Mouse (Mus musculus): ENCODE measurements around the gene Olfr1124.
"Not testable (repeated sequence)": the region's sequence is repeated elsewhere in the genome, so short reads cannot be mapped to it uniquely, and the experiment has no call there.

The Olfr1124 gene

GRCm38 (mm10) chr2:87429975-87430374 lies at the start of gene Olfr1124:
Gene Olfr1124, plus strand, starts transcription at chr2:87430275.
- POLR2A ChIA-PET: no interaction called here
- CTCF ChIA-PET: no interaction called here

- ChIA-PET POLR2A (no interaction called here), CTCF (no interaction called here)
These were observed 46.1 kb upstream of the Olfr1124 start for GRCm38 (mm10) chr2:87383935-87384334.

- POLR2A ChIA-PET: no interaction called here
- CTCF ChIA-PET: no interaction called here
These were observed 44.5 kb upstream of the Olfr1124 start, which contains the start of gene Olfr1122 for GRCm38 (mm10) chr2:87385549-87385948. Gene Olfr1122, plus strand, starts transcription at chr2:87385849.

- POLR2A ChIA-PET, CTCF ChIA-PET: not testable (repeated sequence)
These were observed 36.5 kb upstream of the Olfr1124 start for GRCm38 (mm10) chr2:87393605-87394004.

- CTCF ChIA-PET, POLR2A ChIA-PET: not testable (repeated sequence)
These were observed 35.4 kb upstream of the Olfr1124 start for GRCm38 (mm10) chr2:87394686-87395085.

- ChIA-PET CTCF (no interaction called here), POLR2A (no interaction called here)
These were observed 13.7 kb upstream of the Olfr1124 start, which contains the start of gene Olfr1123 for GRCm38 (mm10) chr2:87416335-87416734. Gene Olfr1123, plus strand, starts transcription at chr2:87416635.

GRCm38 (mm10) chr2:87437731-87438130 lies 7.7 kb downstream of the Olfr1124 start:
- POLR2A ChIA-PET: no interaction called here
- CTCF ChIA-PET: no interaction called here

GRCm38 (mm10) chr2:87453662-87454061 lies 23.6 kb downstream of the Olfr1124 start, which contains the start of gene Olfr1126:
Gene Olfr1126, plus strand, starts transcription at chr2:87453962.
- POLR2A ChIA-PET: no interaction called here
- CTCF ChIA-PET: no interaction called here

GRCm38 (mm10) chr2:87461769-87462168 lies 31.7 kb downstream of the Olfr1124 start:
- ChIA-PET POLR2A (no interaction called here), CTCF (no interaction called here)

GRCm38 (mm10) chr2:87480207-87480606 lies 50.1 kb downstream of the Olfr1124 start:
- POLR2A ChIA-PET: interaction anchor here in 3 of 4 experiments (0.7 to 3.6 kb wide), 4 partner anchors 10 to 36 kb away, joined by 3 to 25 read pairs (median 6); no protein-coding TSS in a partner anchor

GRCm38 (mm10) chr2:87481158-87481557 lies 51.1 kb downstream of the Olfr1124 start:
- ChIA-PET CTCF (no interaction called here), POLR2A (interaction anchor here (1.0 to 3.6 kb wide), 4 partner anchors 34 to 35 kb away, joined by 3 to 25 read pairs (median 8); no protein-coding TSS in a partner anchor)

More at GRCm38 (mm10) chr2:87480207-87480606, 50.1 kb downstream of the Olfr1124 start:
- CTCF ChIA-PET: interaction anchor here in 2 of 4 experiments (0.5 to 1.6 kb wide), 3 partner anchors 11 to 146 kb away, joined by 4 to 6 read pairs (median 4); no protein-coding TSS in a partner anchor

GRCm38 (mm10) chr2:87482276-87482675 lies 52.2 kb downstream of the Olfr1124 start:
- POLR2A ChIA-PET: interaction anchor here in 3 of 4 experiments (1.0 to 3.6 kb wide), 5 partner anchors 33 to 36 kb away, joined by 3 to 25 read pairs (median 7); no protein-coding TSS in a partner anchor
- CTCF ChIA-PET: no interaction called here
